Mouse (Mus musculus) stomach, embryonic 16.5 days (tissue): Measurements from ENCODE around the gene Sesn1. TPM values are rescaled to one million over a fixed set of nuclear protein-coding genes. Genes with fewer than 3 reads are reported as not detected.

Experiments
- ATAC-seq: fragments of 200-750 bp; cut with Nextera tagmentation; 2 replicates; pipeline ENCODE4 v1.8.0; 2017; ENCODE audit warnings: moderate number of reproducible peaks, moderate TSS enrichment; ENCODE audit not compliant: insufficient read depth, low FRiP score
- H3K27ac ChIP-seq: fragments of 300-500 bp; sonication (generic); 2 replicates; pipeline ENCODE4 v1.5.1; 2014; ENCODE audit warnings: low read length
- H3K27me3 ChIP-seq: fragments of 300-500 bp; sonication (generic); 2 replicates; pipeline ENCODE4 v1.6.1; 2014; ENCODE audit warnings: low read length, control low read depth, mixed read lengths; ENCODE audit not compliant: control insufficient read depth, insufficient read depth
- H3K36me3 ChIP-seq: fragments of 300-500 bp; sonication (generic); 2 replicates; pipeline ENCODE4 v1.6.1; 2014; ENCODE audit warnings: low read length; ENCODE audit not compliant: control insufficient read depth, insufficient read depth
- H3K4me1 ChIP-seq: fragments of 300-500 bp; sonication (generic); 2 replicates; pipeline ENCODE4 v1.6.1; 2014; ENCODE audit warnings: low read length, control low read depth, mixed read lengths; ENCODE audit not compliant: control insufficient read depth, insufficient read depth
- H3K4me2 ChIP-seq: fragments of 300-500 bp; sonication (generic); 2 replicates; pipeline ENCODE4 v1.6.1; 2014; ENCODE audit warnings: low read depth, low read length, mixed read lengths
- H3K4me3 ChIP-seq: fragments of 300-500 bp; sonication (generic); replicated peaks from 2 replicates; pipeline ENCODE4 v1.5.1; 2014; ENCODE audit warnings: mild to moderate bottlenecking, low read length
- H3K9ac ChIP-seq: fragments of 300-500 bp; sonication (generic); 2 replicates; pipeline ENCODE4 v1.6.1; 2014; ENCODE audit warnings: low read length
- H3K9me3 ChIP-seq: fragments of 300-500 bp; sonication (generic); replicated peaks from 2 replicates; pipeline ENCODE4 v1.6.1; 2016; ENCODE audit warnings: low read length, control low read depth; ENCODE audit not compliant: control insufficient read depth
- WGBS: fragments of 180-500 bp; shearing (Covaris S2); extraction: QIAGEN DNeasy Blood & Tissue Kit; methylation state at CpG from one replicate; pipeline ENCODE4 v1.1.7; 2014; 5-methylcytosine and 5-hydroxymethylcytosine counted together
- polyA plus RNA-seq: library from polyadenylated mRNA; unstranded; fragments of >200 nt; fragmentation: Nextera tagmentation; extraction: Ambion mirVana; gene quantifications from 2 replicates; pipeline ENCODE4 v1.2.1, GENCODE M21; 2015

The Sesn1 gene
- polyA plus RNA-seq, 1 experiment from 2014 or later = 34.2 TPM

GRCm38 (mm10) chr10:41847737-41848136 is 38.0 kb downstream of the Sesn1 start:
- 95% methylated on average over 8 of the region's 8 CpGs for WGBS
- no peak overlapping the region for H3K27ac ChIP-seq
- H3K27me3 ChIP-seq = no peaks in the 10 kb centered on the region
- no peak for ATAC-seq
- H3K4me1 ChIP-seq = no peaks in the 10 kb centered on the region
- H3K9ac ChIP-seq = no peak overlapping the region
- H3K9me3 ChIP-seq = no peaks in the 10 kb centered on the region
- H3K4me2 ChIP-seq = no peak overlapping the region
- H3K4me3 ChIP-seq = no peak overlapping the region
- H3K36me3 ChIP-seq = no peaks in the 10 kb centered on the region

- no peaks in the 10 kb centered on the region for H3K4me1 ChIP-seq
- no peaks in the 10 kb centered on the region for H3K9me3 ChIP-seq
- no peak for ATAC-seq
- H3K4me3 ChIP-seq = no peak overlapping the region
- no peaks in the 10 kb centered on the region for H3K36me3 ChIP-seq
- no peak overlapping the region for H3K9ac ChIP-seq
- no peaks in the 10 kb centered on the region for H3K27me3 ChIP-seq
- 76% methylated on average over 2 of the region's 2 CpGs for WGBS
- H3K27ac ChIP-seq = no peak overlapping the region
- no peak overlapping the region for H3K4me2 ChIP-seq
Measured at GRCm38 (mm10) chr10:41848721-41849120, 39.0 kb downstream of the Sesn1 start.

- no peak overlapping the region for H3K9ac ChIP-seq
- H3K27me3 ChIP-seq = no peaks in the 10 kb centered on the region
- no peak overlapping the region for H3K4me2 ChIP-seq
- no peak for ATAC-seq
- no peaks in the 10 kb centered on the region for H3K9me3 ChIP-seq
- no peak overlapping the region for H3K27ac ChIP-seq
- H3K4me1 ChIP-seq = no peaks in the 10 kb centered on the region
- no peak overlapping the region for H3K4me3 ChIP-seq
- no peaks in the 10 kb centered on the region for H3K36me3 ChIP-seq
Measured at GRCm38 (mm10) chr10:41859820-41860219, 50.1 kb downstream of the Sesn1 start.

- 86% methylated on average over 2 of the region's 2 CpGs for WGBS
- Histone ChIP-seq H3K9me3 (no peaks in the 10 kb centered on the region), H3K27me3 (no peaks in the 10 kb centered on the region), H3K9ac (no peak overlapping the region), H3K4me3 (no peak overlapping the region), H3K27ac (no peak overlapping the region), H3K36me3 (no peaks in the 10 kb centered on the region), H3K4me1 (no peaks in the 10 kb centered on the region), H3K4me2 (no peak overlapping the region)
- ATAC-seq = no peak
Measured at GRCm38 (mm10) chr10:41860275-41860688, 50.5 kb downstream of the Sesn1 start.

- no peak for ATAC-seq
- 60% methylated on average over 2 of the region's 2 CpGs for WGBS
- H3K4me3 ChIP-seq = no peak overlapping the region
Measured at GRCm38 (mm10) chr10:41863053-41863452, 53.3 kb downstream of the Sesn1 start.

GRCm38 (mm10) chr10:41866069-41866837 is 56.5 kb downstream of the Sesn1 start:
- H3K9me3 ChIP-seq = no peaks in the 10 kb centered on the region
- 30% methylated on average over 3 of the region's 3 CpGs for WGBS
- no peaks in the 10 kb centered on the region for H3K36me3 ChIP-seq
- H3K27ac ChIP-seq = no peak overlapping the region
- H3K4me3 ChIP-seq = no peak overlapping the region
- ATAC-seq = no peak
- H3K4me1 ChIP-seq = 0 out of 2 replicates have a peak, but pooled peaks cover 3% of the 10 kb centered on the region
- no peak overlapping the region for H3K4me2 ChIP-seq
- no peak overlapping the region for H3K9ac ChIP-seq
- H3K27me3 ChIP-seq = no peaks in the 10 kb centered on the region

More at GRCm38 (mm10) chr10:41863053-41863452, 53.3 kb downstream of the Sesn1 start:
- Histone ChIP-seq H3K4me1 (0 out of 2 replicates have a peak, but pooled peaks cover 3% of the 10 kb centered on the region), H3K9me3 (no peaks in the 10 kb centered on the region), H3K27me3 (no peaks in the 10 kb centered on the region), H3K9ac (no peak overlapping the region), H3K27ac (no peak overlapping the region), H3K36me3 (no peaks in the 10 kb centered on the region), H3K4me2 (no peak overlapping the region)

- Histone ChIP-seq H3K36me3 (no peaks in the 10 kb centered on the region), H3K4me1 (0 out of 2 replicates have a peak, but pooled peaks cover 3% of the 10 kb centered on the region), H3K4me3 (no peak overlapping the region), H3K9me3 (no peaks in the 10 kb centered on the region), H3K27me3 (no peaks in the 10 kb centered on the region), H3K4me2 (no peak overlapping the region), H3K27ac (no peak overlapping the region), H3K9ac (no peak overlapping the region)
- ATAC-seq = no peak
Measured at GRCm38 (mm10) chr10:41866838-41867154, 57.1 kb downstream of the Sesn1 start.

GRCm38 (mm10) chr10:41867956-41868355 is 58.2 kb downstream of the Sesn1 start:
- ATAC-seq = no peak
- 70% methylated on average over 5 of the region's 5 CpGs for WGBS

GRCm38 (mm10) chr10:41870101-41870500 is 60.4 kb downstream of the Sesn1 start:
- WGBS = 44% methylated on average over 2 of the region's 2 CpGs

More at GRCm38 (mm10) chr10:41867956-41868355, 58.2 kb downstream of the Sesn1 start:
- 0 out of 2 replicates have a peak, but pooled peaks cover 3% of the 10 kb centered on the region for H3K4me1 ChIP-seq
- no peak overlapping the region for H3K4me3 ChIP-seq
- H3K4me2 ChIP-seq = no peak overlapping the region
- no peak overlapping the region for H3K9ac ChIP-seq
- no peaks in the 10 kb centered on the region for H3K9me3 ChIP-seq
- H3K36me3 ChIP-seq = no peaks in the 10 kb centered on the region
- no peak overlapping the region for H3K27ac ChIP-seq
- no peaks in the 10 kb centered on the region for H3K27me3 ChIP-seq

More at GRCm38 (mm10) chr10:41870101-41870500, 60.4 kb downstream of the Sesn1 start:
- Histone ChIP-seq H3K9me3 (no peaks in the 10 kb centered on the region), H3K4me2 (no peak overlapping the region), H3K27ac (no peak overlapping the region), H3K4me3 (no peak overlapping the region), H3K9ac (no peak overlapping the region), H3K4me1 (0 out of 2 replicates have a peak, but pooled peaks cover 3% of the 10 kb centered on the region), H3K36me3 (no peaks in the 10 kb centered on the region), H3K27me3 (no peaks in the 10 kb centered on the region)
- no peak for ATAC-seq
